Mouse (Mus musculus): ENCODE data around the gene Prkcsh. TPM values are rescaled to one million over a fixed set of nuclear protein-coding genes. Genes with fewer than 3 reads are reported as not detected.

Gene Prkcsh
- total RNA-seq, 2 experiments from 2014 or later, result 98.9 to 102 TPM

GRCm38 (mm10) chr9:22024592-22024991, 22.0 kb downstream of the Prkcsh start:
- no peak for DNase-seq (ENCODE audit: low spot score in 2 of 2)
- intact Hi-C loops (cut with DNase I), result no loop called here

DNA sequence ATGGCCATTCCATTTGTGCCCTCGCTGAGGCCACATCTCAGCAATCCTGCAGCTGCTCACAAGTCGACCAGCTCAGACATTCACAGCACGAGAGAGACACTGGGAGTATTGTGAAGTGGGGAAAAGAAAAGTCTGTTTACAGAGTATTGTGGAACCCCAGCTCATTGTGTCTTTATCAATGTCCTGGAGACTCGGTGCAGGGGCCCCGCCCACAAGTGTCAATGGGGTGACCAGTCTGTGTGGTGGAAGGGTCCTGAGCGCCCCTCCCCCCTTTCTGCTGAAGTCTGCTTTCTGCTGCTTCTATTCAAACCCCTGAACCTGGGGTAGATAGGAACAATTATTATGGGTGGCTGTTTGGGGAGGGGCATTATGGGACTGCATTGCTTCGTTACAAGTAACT, 25.9 kb downstream of the Prkcsh start:
- DNase-seq (ENCODE audit: low spot score in 2 of 2), result no peak
- intact Hi-C loops (cut with DNase I), result no loop called here

- DNase-seq (ENCODE audit: low spot score in 2 of 2), result no peak
- intact Hi-C loops (cut with DNase I), result no loop called here
Observed at GRCm38 (mm10) chr9:22030386-22030785, 27.8 kb downstream of the Prkcsh start.

DNA sequence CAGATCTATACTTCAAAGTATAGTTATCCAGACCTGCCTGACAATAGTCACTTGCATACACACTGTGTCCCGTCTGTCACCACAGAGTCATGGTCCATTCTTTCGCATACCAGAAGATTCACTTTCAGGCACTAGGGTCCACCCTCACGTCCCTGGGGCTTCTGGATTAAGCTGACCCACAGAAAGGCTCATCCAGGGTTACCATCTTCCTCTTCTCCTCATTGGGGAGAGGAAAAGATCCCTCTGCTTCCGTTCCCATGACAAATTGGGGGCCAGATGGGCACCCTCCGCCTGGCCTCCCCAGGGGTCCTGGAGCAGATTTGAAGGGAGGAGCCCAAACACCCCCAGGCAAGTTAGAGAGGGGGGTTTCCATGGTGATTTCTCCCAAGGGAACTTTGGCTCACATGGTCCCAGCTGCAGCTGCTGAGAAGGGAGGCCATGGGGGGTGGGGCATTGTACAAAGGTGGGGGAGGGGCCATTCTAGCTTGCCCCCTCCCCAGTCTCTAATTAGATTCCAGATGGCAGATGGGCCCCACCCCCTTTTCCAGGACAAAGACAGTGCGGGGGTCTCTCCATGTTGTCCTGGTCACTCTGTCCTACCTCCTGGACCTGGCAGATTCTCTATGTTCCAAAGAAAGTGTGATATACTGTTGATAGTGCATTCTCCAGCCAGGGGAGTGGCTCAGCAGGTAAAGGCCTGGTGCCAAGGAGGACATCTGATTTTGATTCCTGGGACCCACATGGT, 32.9 kb downstream of the Prkcsh start:
- DNase-seq (ENCODE audit: low spot score in 2 of 2), result no peak
- intact Hi-C loops (cut with DNase I), result no loop called here

GRCm38 (mm10) chr9:22037826-22038225, 35.2 kb downstream of the Prkcsh start:
- intact Hi-C loops (cut with DNase I), result no loop called here
- no peak for DNase-seq (ENCODE audit: low spot score in 2 of 2)

DNA sequence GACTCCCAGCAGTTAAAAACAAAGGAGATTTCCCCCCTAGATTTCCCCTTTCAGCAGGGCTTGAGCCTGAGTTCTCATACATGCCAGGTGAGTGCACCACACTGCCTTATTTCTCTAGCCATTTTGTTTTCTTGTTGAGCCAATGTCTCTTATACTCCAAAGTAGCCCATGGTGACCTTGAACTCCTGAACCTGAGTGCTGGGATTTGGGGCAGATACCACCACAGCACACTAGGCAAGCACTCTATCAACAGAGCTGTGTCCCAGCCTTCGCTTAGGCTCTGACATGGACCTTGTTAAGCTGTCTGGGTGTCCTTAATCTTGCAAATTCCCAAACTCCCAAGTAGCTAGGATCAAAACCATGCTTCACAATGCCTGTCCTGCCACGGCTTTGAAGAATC, 39.2 kb downstream of the Prkcsh start:
- intact Hi-C loops (cut with DNase I), result no loop called here
- no peak for DNase-seq (ENCODE audit: low spot score in 2 of 2)

- DNase-seq (ENCODE audit: low spot score in 2 of 2), result no peak
- intact Hi-C loops (cut with DNase I), result no loop called here
Observed at GRCm38 (mm10) chr9:22047329-22047728, 44.7 kb downstream of the Prkcsh start.

DNA sequence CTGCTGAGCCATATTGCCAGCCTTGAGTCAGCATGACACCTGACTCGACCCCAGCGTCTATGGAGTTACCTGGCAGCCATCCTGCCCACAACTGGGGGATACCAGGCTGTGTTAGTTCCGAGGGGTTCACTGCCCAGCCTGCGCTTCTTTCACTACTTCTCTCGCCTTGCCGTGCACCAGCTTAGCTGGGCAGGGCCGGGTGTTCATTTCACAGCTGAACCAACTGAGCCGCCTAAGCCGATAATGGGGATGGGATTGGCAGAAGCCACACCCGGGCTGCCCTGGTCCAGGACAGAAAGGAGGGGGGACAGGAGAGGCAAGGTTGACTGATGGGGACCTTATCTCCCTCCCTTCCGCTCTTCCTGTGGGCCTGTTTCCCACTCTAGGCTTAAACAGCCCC, 46.7 kb downstream of the Prkcsh start:
- intact Hi-C loops (cut with DNase I), result no loop called here
- DNase-seq (ENCODE audit: low spot score in 2 of 2), result no peak

- DNase-seq (ENCODE audit: low spot score in 2 of 2), result no peak
- intact Hi-C loops (cut with DNase I), result loop anchor here (5.0 kb wide), 2 partner anchors 37 to 97 kb away; no protein-coding TSS in a partner anchor
Observed at GRCm38 (mm10) chr9:22049721-22050270, 47.2 kb downstream of the Prkcsh start.

- DNase-seq (ENCODE audit: low spot score in 2 of 2), result peak; percentile 52 to 64
- intact Hi-C loops (cut with DNase I), result loop anchor here (5.0 kb wide), 2 partner anchors 38 to 98 kb away; no protein-coding TSS in a partner anchor
Observed at GRCm38 (mm10) chr9:22050351-22050889, 47.8 kb downstream of the Prkcsh start.

DNA sequence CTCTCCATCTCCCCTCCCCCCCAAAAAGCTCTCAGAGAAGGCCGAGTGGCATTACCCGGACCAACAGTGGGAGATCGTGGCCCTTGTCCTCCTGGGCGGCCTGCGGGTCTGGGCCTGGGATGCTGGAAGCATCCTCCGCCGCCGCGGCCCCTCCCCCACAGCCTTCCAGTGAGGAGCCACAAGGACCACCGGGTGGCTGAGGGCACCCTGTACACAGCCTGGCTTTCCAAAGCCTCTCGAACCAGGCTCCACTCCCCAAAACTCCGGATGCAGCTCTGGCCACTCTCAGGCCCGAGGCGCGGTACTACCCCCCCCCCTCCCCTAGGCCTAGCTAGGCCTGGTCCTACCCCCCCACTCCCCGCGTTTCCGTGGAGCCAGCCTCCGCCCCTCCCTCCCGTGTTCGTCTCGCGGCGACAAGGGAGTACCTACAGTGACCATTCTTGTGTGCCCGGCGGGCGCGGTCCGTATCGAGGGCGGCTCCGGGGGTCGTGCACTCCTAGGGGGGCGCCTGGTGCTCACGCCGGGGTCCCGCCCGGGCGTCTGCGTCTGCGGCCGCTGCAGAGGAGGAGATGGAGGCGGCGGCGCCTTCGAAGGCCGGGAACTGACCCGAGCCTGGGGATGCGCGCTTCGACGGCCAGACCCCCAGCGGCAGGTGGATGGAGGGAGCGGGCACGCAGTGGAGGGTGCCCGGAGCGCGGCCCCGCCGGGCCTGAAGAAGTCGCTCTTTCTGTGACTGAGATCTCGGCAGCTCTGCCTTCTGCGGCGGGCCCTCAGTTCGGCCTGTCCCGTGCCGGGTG, 48.8 kb downstream of the Prkcsh start:
- intact Hi-C loops (cut with DNase I), result loop anchor here (5.0 kb wide), 2 partner anchors 39 to 99 kb away; no protein-coding TSS in a partner anchor
- peak in 1 of 2 experiments; percentile 39 for DNase-seq (ENCODE audit: low spot score in 2 of 2)

DNA sequence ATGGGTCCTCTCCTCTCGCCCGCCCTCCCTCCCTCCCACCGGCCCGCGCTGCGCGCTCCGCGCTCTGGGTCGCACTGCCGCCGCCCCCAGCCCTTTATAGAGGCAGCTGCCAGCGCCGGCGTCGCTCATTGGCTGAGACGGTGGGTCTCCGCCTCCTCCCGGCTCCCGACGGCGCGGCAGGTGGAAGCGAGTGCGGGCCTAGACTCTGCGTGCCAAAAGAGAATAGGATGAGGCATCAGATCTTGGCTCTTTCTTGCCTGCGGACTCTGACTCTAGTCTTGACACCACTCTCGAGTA, 49.3 kb downstream of the Prkcsh start, which contains the start of gene Elavl3:
TSS of gene Elavl3 (minus strand) at position 66 of the 297 bp plus-strand sequence.
- DNase-seq (ENCODE audit: low spot score in 2 of 2), result peak; percentile 85 to 87
- intact Hi-C loops (cut with DNase I), result loop anchor here (5.0 kb wide), 2 partner anchors 40 to 100 kb away; no protein-coding TSS in a partner anchor

DNA sequence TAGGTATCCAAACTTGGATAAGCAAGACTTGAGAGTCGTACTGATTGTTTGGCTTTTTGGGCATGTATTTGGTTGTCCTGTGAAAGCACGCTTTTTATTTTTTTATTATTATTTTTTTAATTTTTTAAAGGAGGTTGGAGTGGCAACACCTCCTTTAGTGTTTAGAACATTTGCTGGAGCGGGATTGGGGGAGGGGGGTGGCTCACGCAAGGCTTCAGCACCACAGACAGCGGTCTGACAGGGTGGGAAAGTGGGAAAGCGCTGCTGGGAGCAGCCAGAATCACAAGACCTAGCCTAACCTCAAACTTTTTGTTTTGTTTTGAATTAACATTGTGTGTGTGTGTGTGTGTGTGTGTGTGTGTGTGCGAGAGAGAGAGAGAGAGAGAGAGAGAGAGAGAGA, 51.1 kb downstream of the Prkcsh start:
- no peak for DNase-seq (ENCODE audit: low spot score in 2 of 2)
- intact Hi-C loops (cut with DNase I), result loop anchor here (5.0 kb wide), 2 partner anchors 41 to 101 kb away; no protein-coding TSS in a partner anchor

DNA sequence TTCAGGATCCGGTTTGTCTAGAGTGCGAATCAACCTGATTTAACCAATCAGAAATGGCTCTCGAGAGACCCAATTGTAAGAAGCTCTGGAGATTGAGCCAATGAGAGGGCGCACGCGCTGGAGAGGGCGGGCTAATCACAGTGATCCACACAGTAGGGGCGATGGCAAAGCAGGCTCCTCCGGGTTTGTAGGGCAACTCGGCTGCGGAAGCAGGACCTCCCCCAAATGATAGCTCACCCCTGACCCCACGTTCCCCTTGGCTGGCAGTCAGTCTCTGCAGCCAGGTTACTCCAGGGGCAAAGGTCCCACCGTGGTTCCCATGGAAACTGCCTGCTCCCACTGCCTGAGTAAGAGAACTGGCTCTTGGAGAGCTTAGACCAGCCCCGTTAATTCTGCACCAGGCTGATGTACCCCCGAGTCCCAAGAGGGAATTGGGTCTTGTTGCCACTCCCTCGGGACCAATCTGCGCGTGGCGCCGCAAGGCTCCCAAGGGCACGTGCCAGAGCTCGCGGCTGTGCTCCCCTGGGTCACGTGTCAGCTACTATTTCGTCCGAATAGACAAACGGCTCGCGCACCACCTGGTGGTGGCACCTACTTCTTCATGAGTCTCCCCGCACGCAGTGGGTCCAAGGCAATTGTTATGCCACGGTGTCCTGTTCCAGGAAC, 51.9 kb downstream of the Prkcsh start:
- peak; percentile 83 to 88 for DNase-seq (ENCODE audit: low spot score in 2 of 2)
- intact Hi-C loops (cut with DNase I), result loop anchor here (5.0 kb wide), 2 partner anchors 42 to 102 kb away; no protein-coding TSS in a partner anchor

DNA sequence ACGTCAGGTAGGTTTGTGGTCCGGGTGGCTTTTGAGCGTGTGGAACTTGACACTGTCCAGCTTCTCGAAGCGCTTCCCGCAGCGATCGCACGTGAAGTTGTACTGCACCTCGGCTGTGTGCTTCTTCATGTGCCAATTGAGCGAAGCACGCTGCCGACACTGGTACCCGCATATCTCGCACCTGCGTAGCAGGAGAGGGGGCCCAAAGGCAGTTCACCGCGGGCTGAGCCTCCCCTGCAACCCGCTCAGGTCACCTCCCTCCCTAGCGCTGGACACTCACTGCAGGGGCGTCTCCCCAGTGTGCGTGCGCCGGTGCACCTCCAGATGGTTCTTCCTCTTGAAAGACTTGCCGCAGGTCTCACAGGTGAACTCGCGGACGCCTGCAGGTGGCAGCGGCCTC, 53.1 kb downstream of the Prkcsh start:
- intact Hi-C loops (cut with DNase I), result no loop called here
- no peak for DNase-seq (ENCODE audit: low spot score in 2 of 2)

- no peak for DNase-seq (ENCODE audit: low spot score in 2 of 2)
- intact Hi-C loops (cut with DNase I), result no loop called here
Observed at GRCm38 (mm10) chr9:22056303-22056910, 53.8 kb downstream of the Prkcsh start.

DNA sequence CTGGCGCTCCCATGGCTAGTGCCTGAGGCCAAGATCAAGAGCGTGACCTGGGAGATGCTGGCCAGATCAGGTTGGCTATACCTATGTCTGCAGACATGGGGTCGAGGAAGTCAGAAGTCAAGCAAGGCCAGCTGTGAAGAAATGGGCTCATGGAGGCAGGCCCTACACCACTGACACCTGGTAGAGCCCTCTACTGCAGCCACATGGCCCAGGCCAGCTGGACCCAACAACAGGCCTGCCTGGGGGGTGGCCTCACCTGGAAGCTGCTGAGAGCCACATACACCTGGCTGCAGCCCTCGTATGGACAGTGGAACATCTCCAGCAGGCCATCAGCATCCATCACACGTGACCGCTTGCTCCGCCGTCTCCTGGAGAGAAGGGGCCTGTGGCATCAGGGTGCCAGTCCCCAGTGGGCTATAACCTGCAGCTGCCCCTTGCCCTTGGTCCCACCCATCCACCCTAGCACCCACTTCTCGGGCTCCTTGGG, 54.5 kb downstream of the Prkcsh start:
- intact Hi-C loops (cut with DNase I), result no loop called here
- no peak for DNase-seq (ENCODE audit: low spot score in 2 of 2)

DNA sequence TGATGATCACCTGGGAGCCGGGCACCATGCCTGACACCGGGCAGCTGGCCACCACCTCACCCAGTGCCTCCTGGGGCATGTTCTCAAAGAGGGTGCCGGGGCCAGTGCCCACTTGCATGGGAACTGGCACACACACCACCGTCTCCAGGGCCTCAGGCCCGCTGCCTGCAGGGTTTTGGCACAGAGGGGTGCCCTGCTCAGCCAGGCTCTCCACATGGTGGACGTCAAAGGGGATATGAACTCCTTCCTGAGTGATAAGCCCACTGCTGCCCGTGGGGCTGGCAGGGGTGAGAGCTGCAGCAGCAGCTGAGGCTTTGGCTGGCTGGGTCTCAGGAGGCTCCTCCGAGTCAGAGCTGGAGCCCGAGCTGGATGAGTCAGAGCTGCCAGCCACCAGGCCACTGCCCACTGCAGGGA, 55.4 kb downstream of the Prkcsh start:
- intact Hi-C loops (cut with DNase I), result no loop called here
- no peak for DNase-seq (ENCODE audit: low spot score in 2 of 2)

GRCm38 (mm10) chr9:22061339-22061738, 58.7 kb downstream of the Prkcsh start:
- intact Hi-C loops (cut with DNase I), result no loop called here
- peak in 1 of 2 experiments; percentile 52 for DNase-seq (ENCODE audit: low spot score in 2 of 2)
